Mouse (Mus musculus): ENCODE measurements at regions not wholly inside any gene's neighbourhood (a gene's known extent, or its start where the extent isn't known, plus 50 kb on each side); places are given as distances from the start of the nearest gene placed in this dataset.

DNA sequence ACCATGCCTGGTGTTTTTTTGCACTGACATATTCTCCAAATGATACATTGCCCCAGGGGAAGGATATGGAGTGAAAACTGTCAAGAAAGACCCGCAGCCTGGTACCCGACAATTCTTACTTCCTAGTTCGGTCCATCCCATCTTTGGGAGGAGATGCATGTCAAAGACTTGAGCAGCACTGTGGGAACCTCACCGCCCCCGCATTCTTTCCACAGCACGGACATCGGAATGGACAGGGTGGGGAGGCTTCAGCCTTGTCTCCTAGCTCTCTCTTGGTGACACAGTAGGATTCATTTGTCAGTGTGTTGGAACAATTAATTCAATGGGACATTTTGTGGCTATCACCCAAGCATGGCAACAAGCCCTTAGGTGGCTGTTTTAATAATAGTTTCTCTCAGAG is 62.9 kb upstream of the 1700024P04Rik start:
- Histone ChIP-seq H3K9me3 (ENCODE audit: low read length) (no peaks in the 10 kb centered on the region), H3K27me3 (replicated peaks; ENCODE audit: insufficient read depth, low read length) (no peaks in the 10 kb centered on the region), H3K4me1 (ENCODE audit: insufficient read depth, low read depth, low read length) (no peaks in the 10 kb centered on the region), H3K4me2 (replicated peaks; ENCODE audit: low read depth, low read length) (no peak overlapping the region), H3K27ac (ENCODE audit: low read length) (no peak overlapping the region), H3K36me3 (ENCODE audit: insufficient read depth, low read length) (no peaks in the 10 kb centered on the region), H3K4me3 (ENCODE audit: low read depth, low read length) (no peak overlapping the region), H3K9ac (replicated peaks; ENCODE audit: low read depth) (no peak overlapping the region)
- no peak for TF ChIP-seq EP300 (IDR thresholded peaks at IDR 0.05)
- no peak for TF ChIP-seq CTCF (IDR thresholded peaks at IDR 0.05)
- 80% methylated on average over 7 of the region's 7 CpGs for WGBS
- ATAC-seq (no peak), DNase-seq (ENCODE audit: low spot score) (no peak)

DNA sequence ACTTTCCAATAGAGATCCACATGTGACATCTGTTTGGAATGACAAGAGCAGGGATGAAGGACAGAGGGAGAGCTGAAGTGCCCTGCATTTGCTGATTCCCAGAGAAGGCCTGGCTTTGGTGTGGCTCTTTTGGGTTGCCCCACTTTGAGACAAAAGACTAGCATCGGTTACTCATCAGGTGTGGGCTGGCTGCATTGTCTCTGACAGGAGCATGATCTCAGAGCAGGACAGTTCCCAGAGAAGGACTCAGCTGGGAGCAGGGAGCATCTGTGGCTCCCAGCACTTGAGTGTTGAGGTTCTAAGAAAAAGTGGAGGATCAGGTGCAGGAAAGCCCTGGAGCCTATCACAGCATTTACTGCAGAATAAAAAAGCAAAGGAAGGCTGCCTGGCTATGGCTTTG is 62.4 kb upstream of the 1700024P04Rik start:
- no peaks in the 10 kb centered on the region for H3K4me1 ChIP-seq (ENCODE audit: insufficient read depth, low read depth, low read length)
- H3K27me3 ChIP-seq (replicated peaks; ENCODE audit: insufficient read depth, low read length), result no peaks in the 10 kb centered on the region
- ATAC-seq, result no peak
- H3K4me3 ChIP-seq (ENCODE audit: low read depth, low read length), result no peak overlapping the region
- no peak overlapping the region for H3K9ac ChIP-seq (replicated peaks; ENCODE audit: low read depth)
- WGBS, result 74% methylated on average over 1 of the region's 1 CpGs
- H3K36me3 ChIP-seq (ENCODE audit: insufficient read depth, low read length), result no peaks in the 10 kb centered on the region
- no peak overlapping the region for H3K27ac ChIP-seq (ENCODE audit: low read length)
- no peak overlapping the region for H3K4me2 ChIP-seq (replicated peaks; ENCODE audit: low read depth, low read length)
- TF ChIP-seq EP300 (IDR thresholded peaks at IDR 0.05) (no peak), CTCF (IDR thresholded peaks at IDR 0.05) (no peak)
- DNase-seq (ENCODE audit: low spot score), result no peak
- H3K9me3 ChIP-seq (ENCODE audit: low read length), result no peaks in the 10 kb centered on the region

DNA sequence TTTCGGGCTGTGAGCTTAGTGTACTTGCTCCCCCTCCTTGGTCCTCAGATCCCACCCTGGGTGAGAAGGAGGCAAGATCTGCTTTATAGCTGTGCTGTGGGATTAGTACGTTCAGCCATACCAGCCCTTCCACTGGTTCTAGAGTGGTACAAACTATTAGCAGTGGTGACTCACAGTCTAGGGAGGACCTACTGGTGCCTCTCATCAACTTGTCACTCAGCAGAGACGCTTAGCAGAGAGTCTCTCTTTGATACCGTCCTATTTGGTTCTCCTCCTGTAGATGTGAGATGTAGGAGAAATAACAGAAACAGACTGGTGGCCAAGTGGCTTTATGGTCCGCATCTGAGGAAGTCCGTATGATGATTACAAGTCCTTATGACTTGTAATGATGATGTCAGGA is 57.7 kb upstream of the 1700024P04Rik start:
- no peaks in the 10 kb centered on the region for H3K27me3 ChIP-seq (replicated peaks; ENCODE audit: insufficient read depth, low read length)
- no peak for DNase-seq (ENCODE audit: low spot score)
- TF ChIP-seq CTCF (IDR thresholded peaks at IDR 0.05) (no peak), EP300 (IDR thresholded peaks at IDR 0.05) (no peak)

DNA sequence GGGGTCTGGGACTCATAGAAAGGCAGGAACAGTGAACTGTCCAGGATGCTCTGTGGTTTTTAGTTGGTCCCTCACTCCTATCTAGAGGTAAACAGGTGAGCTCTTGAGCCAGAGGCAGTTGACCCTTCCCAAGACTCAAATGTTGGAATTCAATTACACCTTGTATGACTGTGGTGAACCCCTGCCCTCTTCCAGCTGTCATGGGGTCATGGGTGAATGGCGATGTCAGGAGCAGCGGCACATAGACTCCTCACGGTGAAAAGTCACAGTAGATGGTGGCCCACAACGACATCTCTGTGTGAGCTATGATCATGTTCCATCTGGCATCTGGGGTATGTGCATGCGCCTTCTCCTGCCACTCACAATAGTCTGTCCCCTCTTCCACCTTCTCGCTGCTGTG is 56.9 kb upstream of the 1700024P04Rik start:
- H3K27me3 ChIP-seq (replicated peaks; ENCODE audit: insufficient read depth, low read length), result no peaks in the 10 kb centered on the region
- no peak overlapping the region for H3K4me2 ChIP-seq (replicated peaks; ENCODE audit: low read depth, low read length)
- WGBS, result 94% methylated on average over 6 of the region's 6 CpGs
- no peaks in the 10 kb centered on the region for H3K9me3 ChIP-seq (ENCODE audit: low read length)
- H3K4me3 ChIP-seq (ENCODE audit: low read depth, low read length), result no peak overlapping the region
- no peak for ATAC-seq
- H3K9ac ChIP-seq (replicated peaks; ENCODE audit: low read depth), result no peak overlapping the region
- H3K4me1 ChIP-seq (ENCODE audit: insufficient read depth, low read depth, low read length), result no peaks in the 10 kb centered on the region
- TF ChIP-seq CTCF (IDR thresholded peaks at IDR 0.05), result no peak
- H3K36me3 ChIP-seq (ENCODE audit: insufficient read depth, low read length), result no peaks in the 10 kb centered on the region
- H3K27ac ChIP-seq (ENCODE audit: low read length), result no peak overlapping the region
- DNase-seq (ENCODE audit: low spot score), result no peak

More for the DNA sequence above, 57.7 kb upstream of the 1700024P04Rik start:
- no peak for ATAC-seq
- H3K9ac ChIP-seq (replicated peaks; ENCODE audit: low read depth), result no peak overlapping the region
- no peak overlapping the region for H3K4me3 ChIP-seq (ENCODE audit: low read depth, low read length)
- H3K4me1 ChIP-seq (ENCODE audit: insufficient read depth, low read depth, low read length), result no peaks in the 10 kb centered on the region
- no peak overlapping the region for H3K4me2 ChIP-seq (replicated peaks; ENCODE audit: low read depth, low read length)
- no peaks in the 10 kb centered on the region for H3K9me3 ChIP-seq (ENCODE audit: low read length)
- no peaks in the 10 kb centered on the region for H3K36me3 ChIP-seq (ENCODE audit: insufficient read depth, low read length)
- 85% methylated on average over 6 of the region's 6 CpGs for WGBS
- H3K27ac ChIP-seq (ENCODE audit: low read length), result no peak overlapping the region

DNA sequence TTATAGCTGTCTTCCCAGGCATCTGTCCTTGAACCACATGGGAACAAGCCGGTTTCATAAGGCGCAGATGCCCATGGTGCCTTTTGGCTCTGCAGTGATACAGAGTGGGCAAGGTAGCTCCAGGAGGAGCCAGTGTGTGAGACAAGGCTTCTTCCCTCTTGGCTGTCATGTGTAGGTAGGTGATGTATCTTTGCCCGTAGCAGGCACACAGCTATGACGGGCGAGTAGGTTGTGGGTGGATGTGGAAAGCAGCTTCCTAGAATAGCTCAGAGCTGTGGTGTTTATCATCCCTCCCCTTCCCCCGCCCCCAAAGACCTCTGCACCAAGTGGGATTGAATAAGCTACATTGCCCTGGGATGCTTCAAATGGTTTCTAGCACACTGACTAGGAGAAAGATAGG is 56.5 kb upstream of the 1700024P04Rik start:
- 93% methylated on average over 6 of the region's 6 CpGs for WGBS
- H3K27me3 ChIP-seq (replicated peaks; ENCODE audit: insufficient read depth, low read length), result no peaks in the 10 kb centered on the region
- H3K4me3 ChIP-seq (ENCODE audit: low read depth, low read length), result no peak overlapping the region
- H3K27ac ChIP-seq (ENCODE audit: low read length), result no peak overlapping the region
- no peak for DNase-seq (ENCODE audit: low spot score)
- TF ChIP-seq EP300 (IDR thresholded peaks at IDR 0.05) (no peak), CTCF (IDR thresholded peaks at IDR 0.05) (no peak)
- ATAC-seq, result no peak
- H3K4me2 ChIP-seq (replicated peaks; ENCODE audit: low read depth, low read length), result no peak overlapping the region
- no peak overlapping the region for H3K9ac ChIP-seq (replicated peaks; ENCODE audit: low read depth)
- no peaks in the 10 kb centered on the region for H3K4me1 ChIP-seq (ENCODE audit: insufficient read depth, low read depth, low read length)
- H3K36me3 ChIP-seq (ENCODE audit: insufficient read depth, low read length), result no peaks in the 10 kb centered on the region
- H3K9me3 ChIP-seq (ENCODE audit: low read length), result no peaks in the 10 kb centered on the region

DNA sequence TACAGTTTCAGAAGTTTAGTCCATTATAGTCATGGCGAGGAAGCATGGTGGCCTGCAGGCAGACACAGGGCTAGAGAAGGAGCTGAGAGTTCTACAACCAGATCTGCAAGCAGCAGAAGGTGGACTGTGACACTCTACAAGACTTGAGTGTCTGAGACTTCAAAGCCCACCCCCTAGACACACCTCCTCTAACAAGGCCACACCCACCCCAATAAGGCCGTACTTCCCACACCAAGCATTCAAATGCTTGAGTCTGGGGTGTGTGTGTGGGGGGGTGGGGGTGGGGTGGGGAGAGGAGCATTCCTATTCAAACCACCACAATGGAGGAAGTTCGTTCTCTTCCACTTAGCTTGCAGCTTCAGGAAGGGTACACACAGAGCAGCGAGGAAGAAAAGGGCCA is 55.8 kb upstream of the 1700024P04Rik start:
- Histone ChIP-seq H3K4me1 (ENCODE audit: insufficient read depth, low read depth, low read length) (no peaks in the 10 kb centered on the region), H3K9me3 (ENCODE audit: low read length) (no peaks in the 10 kb centered on the region), H3K27me3 (replicated peaks; ENCODE audit: insufficient read depth, low read length) (no peaks in the 10 kb centered on the region), H3K9ac (replicated peaks; ENCODE audit: low read depth) (no peak overlapping the region), H3K36me3 (ENCODE audit: insufficient read depth, low read length) (no peaks in the 10 kb centered on the region), H3K4me3 (ENCODE audit: low read depth, low read length) (no peak overlapping the region), H3K27ac (ENCODE audit: low read length) (no peak overlapping the region), H3K4me2 (replicated peaks; ENCODE audit: low read depth, low read length) (no peak overlapping the region)
- TF ChIP-seq CTCF (IDR thresholded peaks at IDR 0.05), result no peak
- no peak for TF ChIP-seq EP300 (IDR thresholded peaks at IDR 0.05)
- DNase-seq (ENCODE audit: low spot score) (no peak), ATAC-seq (no peak)
- 67% methylated on average over 4 of the region's 4 CpGs for WGBS

DNA sequence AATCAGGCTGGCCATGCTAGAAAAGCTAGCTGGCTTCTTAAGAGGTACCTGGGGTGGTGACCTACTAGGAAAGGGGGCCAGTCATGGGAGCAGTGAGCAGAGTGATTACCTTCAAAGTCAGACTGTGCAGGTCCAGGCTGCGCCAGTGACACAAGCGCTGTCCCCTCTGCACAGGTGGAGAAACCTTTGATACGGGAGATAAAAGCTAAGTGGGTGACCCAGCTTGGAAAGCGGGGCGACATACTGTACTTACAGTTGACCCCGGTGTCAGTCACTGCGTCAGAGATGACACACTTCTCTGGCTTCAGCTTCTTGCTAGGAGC is 54.7 kb upstream of the 1700024P04Rik start:
- no peak for DNase-seq (ENCODE audit: low spot score)
- Histone ChIP-seq H3K27ac (ENCODE audit: low read length) (no peak overlapping the region), H3K4me2 (replicated peaks; ENCODE audit: low read depth, low read length) (no peak overlapping the region), H3K9me3 (ENCODE audit: low read length) (no peaks in the 10 kb centered on the region), H3K4me1 (ENCODE audit: insufficient read depth, low read depth, low read length) (no peaks in the 10 kb centered on the region), H3K4me3 (ENCODE audit: low read depth, low read length) (no peak overlapping the region), H3K36me3 (ENCODE audit: insufficient read depth, low read length) (no peaks in the 10 kb centered on the region), H3K9ac (replicated peaks; ENCODE audit: low read depth) (no peak overlapping the region), H3K27me3 (replicated peaks; ENCODE audit: insufficient read depth, low read length) (no peaks in the 10 kb centered on the region)
- 57% methylated on average over 7 of the region's 7 CpGs for WGBS
- no peak for TF ChIP-seq CTCF (IDR thresholded peaks at IDR 0.05)
- TF ChIP-seq EP300 (IDR thresholded peaks at IDR 0.05), result no peak
- no peak for ATAC-seq

Measured in lung, postnatal 0 days (tissue).